In genomic region chr1:106173621-106174156, GRCm38 (mm10) we compare ENCODE assay signal across 8 mouse cellular contexts. TPM values are rescaled to one million over a fixed set of nuclear protein-coding genes. Genes with fewer than 3 reads are reported as not detected.
DNase-seq lines count a peak whose midpoint lies in the region; ATAC-seq and TF ChIP-seq lines count a peak whose summit lies in the region.

No protein-coding gene starts in this region.

- DNase-seq in heart, adult 11 months, result peak; percentile 87
- DNase-seq in heart, adult 9 months (ENCODE audit: low spot score in 2 of 2), result no peak
- DNase-seq in spleen, postnatal 4 days (ENCODE audit: low spot score in 2 of 2), result no peak
- no peak for DNase-seq in retina, postnatal 1 day
- no peak for DNase-seq in cerebellum, adult 8-10 months

- TF ChIP-seq CTCF in ES-Bruce4 (IDR thresholded peaks at IDR 0.05; ENCODE audit: low read depth, low read length), result no peak

- no peaks in the 10 kb centered on the region for H3K36me3 ChIP-seq in ES-Bruce4 (ENCODE audit: control insufficient read depth, insufficient read depth, low read length, poor library complexity, severe bottlenecking)
- H3K36me3 ChIP-seq in heart, embryonic 15.5 days, result no peaks in the 10 kb centered on the region
- no peaks in the 10 kb centered on the region for H3K36me3 ChIP-seq in liver, embryonic 16.5 days (ENCODE audit: control insufficient read depth, insufficient read depth)

- H3K27ac ChIP-seq in ES-Bruce4 (ENCODE audit: insufficient read depth, low read length), result no peak overlapping the region
- peak overlapping the region; percentile 95 for H3K27ac ChIP-seq in heart, embryonic 15.5 days
- H3K27ac ChIP-seq in liver, embryonic 16.5 days (ENCODE audit: low read length), result no peak overlapping the region

- 30% methylated on average over 9 of the region's 9 CpGs for WGBS in heart, embryonic 15.5 days
- WGBS in liver, embryonic 16.5 days (ENCODE audit: insufficient replicate concordance), result 62% methylated on average over 9 of the region's 9 CpGs

- no peak for ATAC-seq in heart, embryonic 15.5 days (replicated peaks; ENCODE audit: insufficient number of reproducible peaks, insufficient read depth, low FRiP score, low read depth)
- no peak for ATAC-seq in liver, embryonic 16.5 days (ENCODE audit: low read depth)

- H3K27me3 ChIP-seq in ES-Bruce4 (ENCODE audit: control insufficient read depth, insufficient read depth, low read length, poor library complexity, severe bottlenecking), result no peaks in the 10 kb centered on the region; the same call in 1 of the 2 replicates
- no peaks in the 10 kb centered on the region for H3K27me3 ChIP-seq in heart, embryonic 15.5 days
- H3K27me3 ChIP-seq in liver, embryonic 16.5 days (ENCODE audit: control insufficient read depth, insufficient read depth, low read depth, low read length), result peaks cover 14% of the 10 kb centered on the region

- no peaks in the 10 kb centered on the region for H3K4me1 ChIP-seq in ES-Bruce4 (ENCODE audit: control insufficient read depth, insufficient read depth, low read length)
- peaks cover 33% of the 10 kb centered on the region for H3K4me1 ChIP-seq in heart, embryonic 15.5 days (replicated peaks)
- H3K4me1 ChIP-seq in liver, embryonic 16.5 days (ENCODE audit: control insufficient read depth, low read depth, low read length), result peaks cover 22% of the 10 kb centered on the region

- H3K4me3 ChIP-seq in ES-Bruce4 (ENCODE audit: low read depth, low read length), result peak overlapping the region; percentile 96
- H3K4me3 ChIP-seq in heart, embryonic 15.5 days, result peak overlapping the region; percentile 93
- H3K4me3 ChIP-seq in liver, embryonic 16.5 days (ENCODE audit: low read depth, low read length), result peak overlapping the region; percentile 84

- no peak for TF ChIP-seq POLR2A in ES-Bruce4 (IDR thresholded peaks at IDR 0.05; ENCODE audit: insufficient read depth, low read length)

- peak overlapping the region; percentile 76 for H3K4me2 ChIP-seq in heart, embryonic 15.5 days
- peak overlapping the region; percentile 98 for H3K4me2 ChIP-seq in liver, embryonic 16.5 days (ENCODE audit: low read depth, low read length)

- H3K9ac ChIP-seq in ES-Bruce4 (ENCODE audit: low read depth, poor library complexity, severe bottlenecking), result peak overlapping the region; percentile 98
- peak overlapping the region; percentile 97 for H3K9ac ChIP-seq in heart, embryonic 15.5 days
- no peak overlapping the region for H3K9ac ChIP-seq in liver, embryonic 16.5 days (ENCODE audit: low read depth, low read length)

- no peaks in the 10 kb centered on the region for H3K9me3 ChIP-seq in ES-Bruce4 (replicated peaks; ENCODE audit: control insufficient read depth, insufficient read depth, low read length, poor library complexity, severe bottlenecking)
- H3K9me3 ChIP-seq in heart, embryonic 15.5 days (replicated peaks), result no peaks in the 10 kb centered on the region
- no peaks in the 10 kb centered on the region for H3K9me3 ChIP-seq in liver, embryonic 16.5 days (replicated peaks; ENCODE audit: control insufficient read depth, low read length)

- TF ChIP-seq EP300 in ES-Bruce4 (IDR thresholded peaks at IDR 0.05; ENCODE audit: insufficient read depth, low read depth, low read length), result no peak

RNA-seq across cellular contexts. Expression of gene Phlpp1, which starts 2.1 kb away (rescaled TPM):
- polyA plus RNA-seq in ES-Bruce4 (2011; ENCODE audit: insufficient read depth, insufficient read length, low read depth, missing spikeins), result 13.4 and 14.6 TPM in 2 replicates
- 4.2 and 4.9 TPM in 2 replicates for polyA plus RNA-seq in heart, embryonic 15.5 days (2015; fragmentation: Nextera tagmentation; extraction: Ambion mirVana)
- 0.54 and 0.94 TPM in 2 replicates for polyA plus RNA-seq in liver, embryonic 16.5 days (2015; fragmentation: Nextera tagmentation; extraction: Ambion mirVana)
